Mouse (Mus musculus) bone marrow, adult 2 months (tissue): ENCODE results near the gene Klhdc1. TPM values are rescaled to one million over a fixed set of nuclear protein-coding genes. Genes with fewer than 3 reads are reported as not detected.

Experiments
- H3K27ac ChIP-seq: fragments of 200-500 bp; 2 replicates; pipeline ENCODE4 v1.5.1; 2012; ENCODE audit warnings: low read depth, mild to moderate bottlenecking, control low read depth, inconsistent platforms, low read length; ENCODE audit not compliant: control insufficient read depth, poor library complexity, insufficient read depth
- H3K4me1 ChIP-seq: fragments of 200-500 bp; 2 replicates; pipeline ENCODE4 v1.6.1; 2011; ENCODE audit warnings: low read length; ENCODE audit not compliant: control insufficient read depth, insufficient read depth
- H3K4me3 ChIP-seq: fragments of 200-500 bp; replicated peaks from 2 replicates; pipeline ENCODE3; 2011; ENCODE audit warnings: mild to moderate bottlenecking, low read depth, low read length, control low read depth; ENCODE audit not compliant: control insufficient read depth
- CTCF ChIP-seq: fragments of 200-500 bp; IDR thresholded peaks from 2 replicates; pipeline ENCODE4 v1.5.1; 2011; ENCODE audit warnings: low read length, control low read depth; ENCODE audit not compliant: control insufficient read depth, insufficient read depth
- POLR2A ChIP-seq: fragments of 200-500 bp; IDR thresholded peaks from 2 replicates; pipeline ENCODE4 v1.6.1; 2011; ENCODE audit warnings: low read depth, mild to moderate bottlenecking, control low read depth, low read length, borderline replicate concordance; ENCODE audit not compliant: control insufficient read depth
- WGBS: fragments of 180-500 bp; shearing (Covaris S2); methylation state at CpG from one replicate; pipeline ENCODE4 v1.1.7; 2018; 5-methylcytosine and 5-hydroxymethylcytosine counted together
- polyA plus RNA-seq: library from polyadenylated mRNA; stranded (reverse); fragments of >200 nt; gene quantifications from 2 replicates; pipeline ENCODE4 v1.2.4, GENCODE M21; 2011; ENCODE audit warnings: low replicate concordance; ENCODE audit not compliant: missing spikeins, insufficient read depth, insufficient read length

Klhdc1 gene
- 1.9 TPM in 1 of 2 replicates, not detected in the other for polyA plus RNA-seq

DNA sequence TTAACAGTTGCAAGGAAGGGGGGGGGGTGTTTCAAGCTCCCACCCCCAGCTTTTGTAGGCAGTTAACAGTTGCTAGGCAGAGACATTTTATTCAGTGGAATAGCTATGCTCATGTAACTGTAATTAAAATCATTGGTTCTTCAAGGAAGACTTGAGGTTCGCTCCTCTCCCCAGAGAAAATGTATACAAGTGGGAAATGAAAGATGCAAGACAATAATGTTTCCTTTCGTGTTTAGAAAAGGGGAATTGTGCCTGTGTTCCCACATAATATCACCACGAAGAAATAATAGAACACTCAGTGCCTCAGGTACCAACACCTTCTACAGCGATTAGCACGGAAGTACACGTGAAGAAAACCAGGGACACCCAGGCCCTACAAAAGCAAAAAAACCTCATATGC lies at the start of gene Klhdc1:
Klhdc1 (plus strand) TSS at position 301 of the 400 bp plus-strand sequence.
- 50% methylated on average over 6 of the region's 6 CpGs for WGBS
- H3K4me1 ChIP-seq: no peaks in the 10 kb centered on the region; the same call in 1 of the 2 replicates
- TF ChIP-seq CTCF (no peak), POLR2A (no peak)
- peak within 1 kb of the TSS; percentile 75; the same call in 1 of the 2 replicates for H3K27ac ChIP-seq
- H3K4me3 ChIP-seq: peak within 1 kb of the TSS; percentile 79

DNA sequence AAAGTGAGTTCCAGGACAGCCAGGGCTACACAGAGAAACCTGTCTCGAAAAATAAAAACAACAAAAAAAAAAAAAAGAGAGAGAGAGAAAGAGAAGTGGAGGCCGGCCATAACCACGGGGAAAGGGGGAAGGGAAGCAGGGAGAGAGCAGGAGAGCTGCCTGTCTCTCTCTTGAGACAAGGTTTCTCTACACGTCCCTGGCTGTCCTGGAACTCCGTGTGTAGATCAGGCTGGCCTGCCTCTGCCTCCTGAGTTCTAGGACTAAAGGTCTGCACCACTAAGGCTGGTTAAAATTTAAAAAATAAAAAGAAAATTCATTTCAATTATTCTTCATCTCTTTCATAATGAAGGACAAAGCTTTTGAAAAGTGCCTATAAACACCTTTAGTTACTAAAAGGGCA lies 49.6 kb upstream of the Klhdc1 start:
- 72% methylated on average over 5 of the region's 5 CpGs for WGBS
- TF ChIP-seq CTCF (no peak), POLR2A (no peak)

DNA sequence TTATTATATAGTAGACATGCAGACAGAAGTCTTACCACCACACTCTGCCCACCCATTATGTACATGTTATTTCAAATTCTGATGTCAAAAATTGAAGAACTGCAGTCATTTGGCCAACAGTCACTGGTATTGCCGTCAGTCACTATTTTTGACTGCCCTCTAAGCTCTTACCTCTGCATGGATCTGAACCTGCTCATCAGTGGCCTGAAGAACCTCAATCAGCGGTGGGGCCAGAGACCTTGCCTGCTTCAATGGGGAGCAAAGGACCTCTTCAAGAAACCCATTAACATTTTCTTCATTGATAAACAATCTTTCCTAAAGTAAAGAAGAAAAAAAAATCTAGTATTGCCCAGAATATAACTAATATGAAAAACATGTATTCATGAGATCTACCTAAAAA lies 48.3 kb upstream of the Klhdc1 start:
- 90% methylated on average over 2 of the region's 2 CpGs for WGBS
- H3K4me1 ChIP-seq: no peaks in the 10 kb centered on the region
- no peak overlapping the region for H3K27ac ChIP-seq
- no peak overlapping the region for H3K4me3 ChIP-seq
- TF ChIP-seq POLR2A: no peak
- no peak for TF ChIP-seq CTCF

More for the DNA sequence above, 49.6 kb upstream of the Klhdc1 start:
- no peak overlapping the region for H3K4me3 ChIP-seq
- no peaks in the 10 kb centered on the region for H3K4me1 ChIP-seq
- no peak overlapping the region for H3K27ac ChIP-seq

DNA sequence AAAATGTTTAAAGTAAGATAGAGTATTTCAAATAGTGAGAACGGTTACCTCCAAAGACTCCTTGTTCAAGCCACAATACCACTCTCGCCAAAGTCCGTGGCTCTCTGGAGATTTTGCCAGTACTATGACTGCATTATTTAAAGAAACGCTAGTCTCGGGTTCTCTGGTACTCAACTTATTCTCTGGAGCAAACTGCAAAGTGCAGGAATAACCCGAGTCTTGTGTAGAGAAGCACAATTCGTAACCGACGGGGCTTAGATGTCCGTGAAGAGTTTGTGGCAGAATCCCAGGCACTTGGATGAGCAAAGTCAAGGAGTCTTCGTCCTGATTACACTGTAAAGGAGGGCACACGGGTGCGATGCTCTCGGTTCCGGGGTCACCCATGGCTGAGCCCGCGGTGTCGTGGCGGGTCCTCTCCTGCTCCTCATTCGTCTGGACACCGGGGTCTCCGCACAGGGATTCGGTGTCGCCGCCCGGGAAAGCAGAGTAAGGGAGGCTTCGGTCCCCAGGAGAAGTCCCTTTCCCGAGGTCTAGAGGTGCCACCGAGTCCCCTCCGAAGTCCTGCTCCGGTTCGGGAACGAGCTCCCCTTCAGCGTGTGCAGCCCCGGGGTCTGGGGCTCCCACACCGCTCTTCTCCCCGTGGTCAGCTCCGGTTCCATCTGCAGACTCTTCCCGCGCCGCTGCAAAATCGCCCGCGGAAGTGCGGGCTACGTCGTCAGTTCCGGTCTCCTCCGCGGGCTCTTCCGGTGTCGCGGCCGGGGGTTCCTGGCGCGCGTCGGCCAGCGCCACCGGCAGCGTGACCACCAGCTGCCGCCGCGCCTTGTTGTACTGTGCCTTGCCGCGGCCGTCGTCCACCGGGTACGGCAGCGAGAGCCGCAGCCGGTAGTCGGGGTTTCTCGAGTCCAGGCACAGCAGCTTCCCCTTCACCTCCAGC lies 44.3 kb upstream of the Klhdc1 start, which contains the start of gene Gm49383:
Gm49383 (minus strand) TSS at position 661 of the 934 bp plus-strand sequence.
- peak within 1 kb of the TSS; percentile 98 for H3K4me3 ChIP-seq
- TF ChIP-seq POLR2A (peak; percentile 79; the same call in 1 of the 2 replicates), CTCF (no peak)
- H3K4me1 ChIP-seq: no peaks in the 10 kb centered on the region; the same call in 1 of the 2 replicates
- WGBS: under 1% methylated on average over 75 of the region's 75 CpGs
- peak within 1 kb of the TSS; percentile 98 for H3K27ac ChIP-seq

DNA sequence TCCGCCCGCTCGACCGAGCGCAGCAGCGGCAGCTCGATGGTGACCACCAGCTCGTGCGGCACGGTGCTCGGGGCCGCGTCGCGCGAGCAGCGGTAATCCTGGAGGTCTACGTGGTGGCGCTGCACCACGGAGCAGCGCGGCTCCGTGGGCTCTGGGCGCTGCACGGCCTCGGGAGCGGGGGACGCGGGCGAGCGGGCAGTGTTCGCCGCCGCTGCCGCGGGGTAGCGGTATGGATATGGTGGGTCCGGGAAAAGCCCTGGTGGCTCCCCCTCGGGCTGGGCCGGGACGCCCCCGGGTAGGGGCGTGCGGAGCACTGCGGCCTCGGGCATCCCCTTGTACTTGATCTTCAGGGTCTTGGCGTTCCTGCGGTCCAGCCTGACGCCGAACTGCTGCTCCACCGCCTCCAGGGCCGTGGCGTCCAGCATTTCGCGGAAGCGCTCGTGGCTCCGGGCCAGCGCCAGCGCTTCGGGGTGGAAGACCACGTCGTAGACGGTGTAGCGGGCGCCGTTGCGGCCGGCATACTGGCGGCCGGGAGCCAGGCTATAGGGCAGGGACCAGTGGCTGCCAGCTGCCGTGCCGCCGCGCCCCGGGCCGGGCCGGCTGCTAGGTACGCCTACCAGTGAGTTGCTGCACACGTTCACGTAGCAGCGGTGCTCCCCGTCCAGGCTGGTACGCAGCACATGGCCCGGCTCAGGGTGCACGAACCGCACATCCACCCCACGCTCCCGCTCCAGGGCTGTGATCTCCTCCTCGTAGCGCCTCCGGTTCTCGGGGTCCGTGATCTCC lies 43.4 kb upstream of the Klhdc1 start:
- Histone ChIP-seq H3K27ac (peak overlapping the region; percentile 98), H3K4me3 (peak overlapping the region; percentile 98), H3K4me1 (no peaks in the 10 kb centered on the region; the same call in 1 of the 2 replicates)
- under 1% methylated on average over 92 of the region's 94 CpGs for WGBS
- TF ChIP-seq CTCF (no peak), POLR2A (peak; percentile 39; the same call in 1 of the 2 replicates)

DNA sequence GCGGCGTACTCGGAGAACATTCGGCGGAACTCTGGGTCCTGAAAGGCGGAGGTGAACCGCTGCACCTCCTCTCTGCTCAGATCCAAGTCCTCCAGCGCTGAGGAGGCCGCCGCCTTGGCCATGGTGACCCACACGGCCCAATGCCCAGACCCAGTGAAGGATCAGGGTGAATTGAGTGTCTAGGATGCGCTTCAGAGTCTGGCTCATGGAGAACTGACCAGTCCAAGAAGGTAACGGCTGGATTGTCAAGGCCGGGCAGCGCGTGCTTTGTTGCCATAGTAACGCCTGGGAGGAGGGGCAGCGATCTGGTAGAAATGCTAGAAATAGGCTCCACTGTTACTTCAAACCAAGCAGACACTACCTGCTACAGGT lies 42.8 kb upstream of the Klhdc1 start, which contains the start of gene Dnaaf2:
Dnaaf2 (minus strand) TSS at position 266 of the 372 bp plus-strand sequence.
- H3K4me1 ChIP-seq: no peaks in the 10 kb centered on the region; the same call in 1 of the 2 replicates
- peak within 1 kb of the TSS; percentile 98 for H3K27ac ChIP-seq
- peak within 1 kb of the TSS; percentile 98 for H3K4me3 ChIP-seq
- WGBS: 1% methylated on average over 18 of the region's 18 CpGs
- TF ChIP-seq CTCF (no peak), POLR2A (no peak)

DNA sequence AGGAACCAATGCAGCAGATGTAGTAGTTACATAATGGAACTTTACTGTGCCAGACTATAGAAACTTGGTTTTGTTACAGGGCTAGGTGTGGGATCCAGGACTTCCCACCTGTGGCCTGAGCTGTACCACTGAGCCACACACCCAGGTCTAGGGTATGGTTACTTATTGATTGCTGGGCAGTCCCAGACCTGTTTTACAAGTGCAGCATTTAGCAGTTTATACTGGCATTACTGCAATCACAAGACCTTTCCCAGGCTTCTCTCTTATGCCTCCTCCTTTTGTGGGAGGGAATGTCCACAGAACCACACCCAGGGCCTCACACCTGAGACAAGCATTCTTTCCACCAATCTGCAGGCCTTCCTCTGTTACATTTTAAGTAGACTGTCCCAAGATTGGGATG lies 42.0 kb upstream of the Klhdc1 start:
- Histone ChIP-seq H3K4me1 (no peaks in the 10 kb centered on the region; the same call in 1 of the 2 replicates), H3K4me3 (no peak overlapping the region), H3K27ac (no peak overlapping the region)
- no peak for TF ChIP-seq CTCF
- no peak for TF ChIP-seq POLR2A
